Mouse (Mus musculus) 3134 (cell line): ENCODE results near the gene Kif3a.

Source experiments
- DNase-seq: peaks from one replicate; pipeline ENCODE4 v3.0.0-alpha.2; 2011; ENCODE audit warnings: low spot score; ENCODE audit not compliant: insufficient read length; ENCODE audit errors: extremely low read depth

Kif3a gene

DNA sequence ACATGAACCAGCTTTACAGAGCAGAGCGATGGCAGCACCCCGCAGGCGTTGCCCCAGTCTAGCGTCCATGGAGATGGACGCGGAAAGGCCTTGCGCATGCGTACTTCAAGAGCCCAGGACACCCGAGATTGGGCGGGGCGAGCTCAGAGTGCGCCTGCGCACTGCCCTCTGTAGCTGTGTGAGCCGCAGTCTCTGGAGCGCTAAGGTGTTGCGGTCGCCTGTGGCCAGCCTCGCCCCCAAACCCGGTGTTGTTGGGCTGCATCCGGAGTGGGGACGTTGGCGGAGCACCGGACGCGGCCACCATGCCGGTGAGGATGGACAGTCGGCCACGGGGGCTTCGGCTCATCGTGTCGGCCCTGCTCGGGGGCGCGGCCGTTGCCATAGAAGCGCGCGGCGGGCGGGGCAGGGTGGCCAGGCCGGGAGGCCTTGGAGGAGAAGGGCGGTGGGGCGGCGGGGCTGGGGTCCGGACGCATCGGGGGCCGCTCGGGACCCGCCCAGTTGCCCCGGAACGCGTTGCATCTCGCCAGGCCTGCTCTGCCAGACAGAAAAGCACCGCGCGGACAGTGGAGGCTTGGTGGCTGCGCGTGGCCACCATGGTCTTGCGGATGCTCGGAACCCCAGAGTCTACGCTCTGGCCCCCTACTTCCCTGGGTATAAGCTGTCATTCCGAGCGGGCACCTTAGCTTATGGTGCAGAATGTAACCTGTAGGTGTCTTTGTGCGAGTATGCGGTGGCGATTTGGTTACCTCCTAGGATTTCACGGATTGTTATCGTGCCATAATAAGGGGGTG, at the start of gene Kif3a:
TSS of gene Kif3a (plus strand) at position 156 of the 791 bp plus-strand sequence.
- DNase-seq = peak; percentile 91

- DNase-seq = no peak
Observed at GRCm38 (mm10) chr11:53518759-53519158, 48.4 kb upstream of the Kif3a start.

GRCm38 (mm10) chr11:53519207-53520121, 47.7 kb upstream of the Kif3a start, which contains the start of gene Sept8:
Gene Sept8 (plus strand): TSS chr11:53519257.
- peak; percentile 73 for DNase-seq

GRCm38 (mm10) chr11:53520122-53520978, 46.8 kb upstream of the Kif3a start:
- DNase-seq = peak; percentile 75

DNA sequence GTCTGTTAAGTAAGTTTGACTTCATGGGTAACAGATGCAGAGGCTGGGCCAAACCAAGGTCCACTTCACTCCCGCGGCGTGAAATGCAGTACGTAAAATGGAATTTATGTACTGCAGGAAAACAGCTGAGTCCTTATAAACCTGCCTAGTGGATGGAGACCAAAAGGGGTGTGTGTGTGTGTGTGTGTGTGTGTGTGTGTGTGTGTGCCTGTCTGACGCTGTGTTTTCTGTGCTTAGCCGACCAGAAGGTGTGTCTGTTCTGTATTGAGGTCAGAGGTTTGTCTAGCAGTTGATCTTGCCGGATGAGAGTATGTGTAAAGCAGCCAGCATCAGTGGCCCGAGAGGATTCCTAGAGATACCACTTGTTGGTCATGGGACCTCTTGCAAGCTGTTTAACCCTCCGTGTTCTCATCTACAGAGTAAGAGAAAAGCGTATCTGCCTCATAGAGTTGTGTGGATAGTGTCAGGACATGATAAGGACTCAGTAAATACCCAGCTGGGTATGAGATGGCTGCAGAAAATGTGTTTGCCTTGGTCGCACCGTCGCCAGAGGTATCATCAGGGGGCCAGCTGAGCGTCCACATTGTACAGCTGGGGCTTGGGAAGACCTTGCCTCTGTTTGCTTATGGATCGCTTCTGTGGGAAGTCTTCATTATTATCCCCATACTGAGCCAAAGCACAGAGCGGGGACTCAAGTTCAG, 45.9 kb upstream of the Kif3a start:
- no peak for DNase-seq

GRCm38 (mm10) chr11:53521821-53522131, 45.4 kb upstream of the Kif3a start:
- no peak for DNase-seq

GRCm38 (mm10) chr11:53522362-53522761, 44.8 kb upstream of the Kif3a start:
- DNase-seq = no peak

GRCm38 (mm10) chr11:53522930-53523329, 44.2 kb upstream of the Kif3a start:
- DNase-seq = no peak

DNA sequence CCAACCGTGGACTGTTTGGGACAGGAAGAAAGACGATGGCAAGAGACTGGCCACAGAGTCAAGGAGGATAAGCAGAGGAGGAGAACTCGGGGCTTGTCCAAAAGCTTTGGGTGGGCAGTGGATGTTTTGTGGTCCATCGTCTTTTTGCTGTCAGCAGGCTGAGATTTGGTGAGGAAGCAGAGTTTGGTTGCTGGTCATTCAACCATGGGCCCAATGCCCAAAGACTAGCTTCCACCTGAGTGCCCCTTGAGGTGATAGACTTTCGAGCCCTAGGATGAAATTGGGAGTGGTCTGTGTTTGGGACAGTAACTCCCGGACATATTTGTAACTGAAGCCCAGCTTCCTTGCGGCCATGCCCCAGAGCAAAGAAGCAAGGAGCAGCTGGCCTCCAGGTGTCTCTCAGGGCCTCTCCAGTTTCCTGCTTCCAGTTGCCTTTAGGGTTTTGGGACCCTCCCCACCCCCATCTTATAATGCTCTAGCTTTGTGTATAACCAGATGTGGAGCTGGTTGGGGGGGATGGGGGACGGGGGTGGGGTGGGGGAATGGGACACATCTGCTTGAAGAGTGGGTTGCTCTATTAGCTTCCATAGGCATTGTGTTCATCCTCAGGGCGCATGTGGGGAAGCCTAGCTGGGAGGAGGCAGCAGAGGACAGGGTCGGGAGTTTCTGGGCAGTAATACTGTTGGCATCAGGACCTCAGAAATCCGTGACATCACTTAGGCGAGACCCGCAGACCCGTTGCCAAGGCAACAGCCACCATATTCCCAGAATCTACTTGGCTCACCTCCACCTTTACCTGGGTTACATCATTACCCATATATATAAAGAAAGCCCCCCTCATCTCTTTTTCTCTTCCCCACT, 43.4 kb upstream of the Kif3a start:
- DNase-seq = no peak

GRCm38 (mm10) chr11:53524905-53525304, 42.3 kb upstream of the Kif3a start:
- DNase-seq = no peak

- DNase-seq = no peak
Observed at GRCm38 (mm10) chr11:53525461-53525860, 41.7 kb upstream of the Kif3a start.

GRCm38 (mm10) chr11:53528397-53529252, 38.6 kb upstream of the Kif3a start:
- no peak for DNase-seq

DNA sequence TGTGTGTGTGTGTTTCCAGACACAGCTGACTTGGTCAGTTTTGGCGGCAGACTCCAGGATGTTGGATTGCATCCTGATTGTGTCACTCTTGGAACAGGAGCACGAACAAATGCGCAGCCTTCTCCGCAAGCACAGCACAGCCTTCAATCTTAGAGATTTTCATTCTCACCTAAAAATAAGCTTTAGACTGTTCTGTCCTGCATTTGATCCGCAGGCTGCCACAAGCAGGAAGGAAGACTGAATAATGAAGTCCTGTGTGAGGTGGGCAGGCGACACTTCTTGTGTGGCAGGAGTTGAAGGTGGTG, 38.0 kb upstream of the Kif3a start:
- DNase-seq = no peak

DNA sequence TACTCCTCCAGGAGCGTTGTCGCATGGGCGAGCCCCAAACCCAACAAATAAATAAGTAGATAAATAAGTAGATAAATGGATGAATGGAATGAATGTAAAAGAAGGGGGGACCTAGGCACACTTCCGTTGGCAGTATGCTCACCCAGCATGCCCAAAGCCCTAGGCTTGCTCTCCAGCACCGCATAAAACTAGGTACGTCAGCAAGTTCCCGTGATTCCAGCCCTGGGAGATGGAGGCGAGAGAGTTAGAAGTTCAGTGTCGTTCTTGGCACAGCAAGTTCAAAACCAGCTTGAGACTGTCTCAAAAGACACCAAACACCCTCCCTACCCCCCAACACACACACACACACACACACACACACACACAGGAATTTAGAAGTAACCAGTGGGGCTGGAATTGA, 37.2 kb upstream of the Kif3a start:
- DNase-seq = no peak

GRCm38 (mm10) chr11:53531578-53532230, 35.5 kb upstream of the Kif3a start:
- DNase-seq = no peak

DNA sequence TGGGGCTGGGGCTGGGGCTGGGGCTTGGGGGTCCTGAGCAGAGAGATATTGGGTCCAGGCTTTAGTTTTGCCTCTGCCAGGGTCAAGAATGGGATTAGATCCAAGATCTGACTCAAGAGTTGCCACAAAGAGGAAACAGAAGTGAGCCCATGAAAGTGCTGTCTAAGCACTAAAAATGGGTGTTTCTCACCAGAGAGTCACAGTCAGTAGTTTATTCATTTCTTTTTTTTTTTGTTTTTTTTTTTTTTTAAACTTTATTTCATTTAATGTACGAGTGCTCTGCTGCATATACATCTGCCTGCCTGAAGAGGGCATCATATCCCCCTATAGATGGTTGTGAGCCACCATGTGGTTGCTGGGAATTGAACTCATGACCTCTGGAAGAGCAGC, 35.0 kb upstream of the Kif3a start:
- DNase-seq = no peak

GRCm38 (mm10) chr11:53539002-53539491, 28.1 kb upstream of the Kif3a start:
- DNase-seq = no peak

DNA sequence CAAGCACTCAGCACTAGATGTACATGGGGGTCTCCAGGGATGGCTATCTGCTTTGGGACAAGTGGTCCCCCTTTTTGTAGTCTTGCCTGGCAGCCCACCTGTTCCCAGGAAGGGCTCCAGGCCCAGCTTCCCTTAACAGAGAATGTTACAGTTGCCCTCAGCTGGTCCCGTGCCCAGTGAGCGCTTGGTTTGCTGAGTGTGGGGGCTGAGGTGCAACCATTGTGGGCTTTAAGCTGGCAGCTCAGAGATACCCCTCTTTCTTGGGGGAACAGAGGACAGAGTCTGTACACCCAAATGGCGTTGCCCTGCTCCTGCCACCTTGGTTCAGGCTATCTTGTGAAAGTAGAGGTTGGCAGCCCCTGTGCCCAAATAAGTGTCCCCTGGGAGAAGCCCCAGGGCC, 26.8 kb upstream of the Kif3a start:
- DNase-seq = no peak
